Mouse (Mus musculus) lung, postnatal 0 days (tissue): ENCODE results near the gene Slc26a1.

Experiments
- CTCF ChIP-seq: IDR thresholded peaks from 2 replicates; pipeline ENCODE4 v1.5.1; 2016; ENCODE audit warnings: antibody characterized with exemption, mild to moderate bottlenecking
- EP300 ChIP-seq: IDR thresholded peaks from 2 replicates; pipeline ENCODE4 v1.6.1; 2016; ENCODE audit warnings: antibody characterized with exemption, mild to moderate bottlenecking, control low read depth

GRCm38 (mm10) chr5:108650341-108650740 is 25.0 kb downstream of the Slc26a1 start:
- TF ChIP-seq CTCF (no peak), EP300 (no peak)
